Mouse (Mus musculus) midbrain, embryonic 15.5 days (tissue): ENCODE results near the gene Atp8b2. TPM values are rescaled to one million over a fixed set of nuclear protein-coding genes. Genes with fewer than 3 reads are reported as not detected.

ENCODE experiments used
- ATAC-seq: fragments of 200-750 bp; cut with Nextera tagmentation; replicated peaks from 2 replicates; pipeline ENCODE4 v1.8.0; 2017; ENCODE audit warnings: moderate TSS enrichment
- H3K27ac ChIP-seq: fragments of 300-500 bp; sonication (generic); 2 replicates; pipeline ENCODE4 v1.5.1; 2015; ENCODE audit warnings: mild to moderate bottlenecking, inconsistent platforms
- H3K27me3 ChIP-seq: fragments of 300-500 bp; sonication (generic); replicated peaks from 2 replicates; pipeline ENCODE4 v1.6.1; 2015; ENCODE audit warnings: inconsistent platforms
- H3K36me3 ChIP-seq: fragments of 300-500 bp; sonication (generic); replicated peaks from 2 replicates; pipeline ENCODE4 v1.6.1; 2015; ENCODE audit warnings: inconsistent platforms
- H3K4me1 ChIP-seq: fragments of 300-500 bp; sonication (generic); 2 replicates; pipeline ENCODE4 v1.6.1; 2015; ENCODE audit warnings: inconsistent platforms
- H3K4me2 ChIP-seq: fragments of 300-500 bp; sonication (generic); 2 replicates; pipeline ENCODE4 v1.6.1; 2015; ENCODE audit warnings: inconsistent platforms, mild to moderate bottlenecking, moderate library complexity
- H3K4me3 ChIP-seq: fragments of 300-500 bp; sonication (generic); 2 replicates; pipeline ENCODE4 v1.5.1; 2015; ENCODE audit warnings: mild to moderate bottlenecking, inconsistent platforms
- H3K9ac ChIP-seq: fragments of 300-500 bp; sonication (generic); 2 replicates; pipeline ENCODE4 v1.6.1; 2015; ENCODE audit warnings: mild to moderate bottlenecking, inconsistent platforms
- H3K9me3 ChIP-seq: fragments of 300-500 bp; sonication (generic); 2 replicates; pipeline ENCODE4 v1.6.1; 2016; ENCODE audit warnings: inconsistent platforms
- WGBS: fragments of 180-500 bp; shearing (Covaris S2); methylation state at CpG from one replicate; pipeline ENCODE4 v1.1.7; 2015; ENCODE audit warnings: mixed read lengths; 5-methylcytosine and 5-hydroxymethylcytosine counted together
- polyA plus RNA-seq: library from polyadenylated mRNA; unstranded; fragments of >200 nt; fragmentation: Nextera tagmentation; extraction: Ambion mirVana; gene quantifications from 2 replicates; pipeline ENCODE4 v1.2.1, GENCODE M21; 2015

Gene Atp8b2
- polyA plus RNA-seq, 1 experiment from 2014 or later, result 13.6 TPM

DNA sequence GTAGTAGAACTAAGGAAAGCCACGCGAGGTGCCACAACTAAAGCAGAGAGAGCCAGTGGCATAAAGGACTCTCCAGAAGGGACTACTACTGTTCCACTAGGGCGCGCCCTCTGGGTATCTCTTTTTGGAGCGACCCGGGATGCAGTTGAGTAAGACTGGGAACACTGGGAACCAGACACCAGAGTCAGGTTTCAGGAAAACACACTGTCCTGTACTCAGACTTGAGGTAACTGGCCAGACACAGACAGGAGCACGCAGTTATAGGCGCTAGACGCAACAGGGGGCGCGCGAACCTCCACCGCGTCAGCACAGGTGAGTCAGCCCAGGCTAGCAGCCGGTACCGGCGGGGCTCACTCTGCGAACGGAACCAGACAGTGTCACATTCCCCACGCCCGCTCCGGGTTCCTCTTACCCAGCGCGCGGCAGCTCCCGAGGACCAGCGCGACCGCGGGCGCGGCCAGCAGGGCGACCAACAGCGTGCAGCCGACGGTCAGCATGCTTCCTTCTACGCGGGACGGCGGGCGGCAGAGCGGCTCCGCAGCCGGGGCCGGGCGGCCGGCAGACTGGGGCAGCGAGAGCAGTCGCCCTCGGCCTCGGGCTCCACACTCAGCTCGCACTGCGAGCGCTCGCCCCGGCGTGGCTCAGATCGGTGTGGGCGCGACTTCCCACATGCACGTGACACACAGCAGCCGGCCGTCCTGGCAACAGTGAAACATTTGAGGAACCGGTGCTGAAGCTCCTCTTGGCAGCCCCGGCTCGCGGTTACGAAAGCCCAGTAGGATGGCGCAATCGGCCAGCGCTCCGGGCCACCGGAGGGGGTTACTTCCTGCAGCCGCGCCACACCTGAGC, 50.5 kb downstream of the Atp8b2 start, which contains the start of gene Il6ra:
Gene Il6ra, minus strand, starts transcription at position 654 of the 849 bp plus-strand sequence.
- no peak within 1 kb of the TSS for H3K27ac ChIP-seq
- H3K9ac ChIP-seq, result peak within 1 kb of the TSS; percentile 47
- no peaks in the 10 kb centered on the region for H3K9me3 ChIP-seq
- H3K4me2 ChIP-seq, result peak within 1 kb of the TSS; percentile 97
- peaks cover 34% of the 10 kb centered on the region for H3K27me3 ChIP-seq
- H3K4me3 ChIP-seq, result peak within 1 kb of the TSS; percentile 56
- ATAC-seq, result peak; percentile 90
- no peaks in the 10 kb centered on the region for H3K36me3 ChIP-seq
- peaks cover 15% of the 10 kb centered on the region for H3K4me1 ChIP-seq
- under 1% methylated on average over 75 of the region's 75 CpGs for WGBS

DNA sequence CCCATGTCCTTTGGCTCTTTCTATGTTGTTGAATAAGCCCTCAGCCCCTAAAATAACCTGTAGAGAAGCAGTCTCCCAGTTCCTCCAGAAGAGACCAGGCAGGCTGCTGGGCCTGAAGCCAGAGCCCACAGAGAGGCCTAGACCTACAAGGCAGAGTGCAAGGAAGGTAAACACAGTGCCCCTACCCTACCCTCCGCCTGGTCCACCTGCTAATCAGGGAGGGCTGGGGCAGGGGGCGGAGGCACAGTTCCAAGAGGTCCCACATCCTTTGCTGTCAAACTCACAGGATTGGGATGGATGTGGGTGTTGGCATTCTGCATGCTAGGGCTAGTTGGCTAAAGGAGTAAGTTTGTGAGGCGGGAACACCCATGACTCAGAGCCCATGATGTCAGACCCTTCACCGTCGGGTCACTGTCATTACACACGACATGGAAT, 51.2 kb downstream of the Atp8b2 start:
- H3K9ac ChIP-seq, result no peak overlapping the region
- H3K36me3 ChIP-seq, result no peaks in the 10 kb centered on the region
- peaks cover 34% of the 10 kb centered on the region for H3K27me3 ChIP-seq
- no peak overlapping the region for H3K27ac ChIP-seq
- peaks cover 15% of the 10 kb centered on the region for H3K4me1 ChIP-seq
- H3K9me3 ChIP-seq, result no peaks in the 10 kb centered on the region
- H3K4me2 ChIP-seq, result peak overlapping the region; percentile 97
- 0 out of 2 replicates have a peak overlapping the region, but pooled peaks have one; percentile 56 for H3K4me3 ChIP-seq
- 0 out of 2 replicates have a peak, but pooled peaks have one; percentile 15 for ATAC-seq
- WGBS, result 29% methylated on average over 6 of the region's 6 CpGs

DNA sequence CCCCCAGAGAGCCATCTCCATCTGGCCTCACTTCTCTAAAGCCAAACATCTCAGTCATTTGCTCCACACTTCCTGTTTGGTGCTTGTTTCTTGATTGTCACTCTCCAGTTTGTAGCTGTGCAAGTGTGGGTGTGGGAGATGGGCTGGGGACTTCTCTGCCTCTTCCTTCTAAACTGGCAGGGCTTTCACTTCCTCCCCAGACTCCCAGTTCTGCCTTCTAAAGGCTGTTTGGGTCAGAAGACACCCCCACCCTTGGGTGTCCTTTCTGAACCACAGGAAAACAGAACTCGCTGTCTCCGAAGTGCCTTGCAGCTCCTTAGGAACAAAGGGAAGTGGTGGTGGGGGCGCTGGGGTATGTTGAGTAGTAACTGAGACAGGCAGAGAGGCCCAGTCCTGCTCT, 52.1 kb downstream of the Atp8b2 start:
- Histone ChIP-seq H3K4me1 (peaks cover 15% of the 10 kb centered on the region), H3K36me3 (no peaks in the 10 kb centered on the region), H3K27ac (no peak overlapping the region), H3K27me3 (peaks cover 34% of the 10 kb centered on the region), H3K4me2 (no peak overlapping the region), H3K4me3 (no peak overlapping the region), H3K9me3 (no peaks in the 10 kb centered on the region), H3K9ac (no peak overlapping the region)
- ATAC-seq, result no peak
- 91% methylated on average over 3 of the region's 3 CpGs for WGBS

DNA sequence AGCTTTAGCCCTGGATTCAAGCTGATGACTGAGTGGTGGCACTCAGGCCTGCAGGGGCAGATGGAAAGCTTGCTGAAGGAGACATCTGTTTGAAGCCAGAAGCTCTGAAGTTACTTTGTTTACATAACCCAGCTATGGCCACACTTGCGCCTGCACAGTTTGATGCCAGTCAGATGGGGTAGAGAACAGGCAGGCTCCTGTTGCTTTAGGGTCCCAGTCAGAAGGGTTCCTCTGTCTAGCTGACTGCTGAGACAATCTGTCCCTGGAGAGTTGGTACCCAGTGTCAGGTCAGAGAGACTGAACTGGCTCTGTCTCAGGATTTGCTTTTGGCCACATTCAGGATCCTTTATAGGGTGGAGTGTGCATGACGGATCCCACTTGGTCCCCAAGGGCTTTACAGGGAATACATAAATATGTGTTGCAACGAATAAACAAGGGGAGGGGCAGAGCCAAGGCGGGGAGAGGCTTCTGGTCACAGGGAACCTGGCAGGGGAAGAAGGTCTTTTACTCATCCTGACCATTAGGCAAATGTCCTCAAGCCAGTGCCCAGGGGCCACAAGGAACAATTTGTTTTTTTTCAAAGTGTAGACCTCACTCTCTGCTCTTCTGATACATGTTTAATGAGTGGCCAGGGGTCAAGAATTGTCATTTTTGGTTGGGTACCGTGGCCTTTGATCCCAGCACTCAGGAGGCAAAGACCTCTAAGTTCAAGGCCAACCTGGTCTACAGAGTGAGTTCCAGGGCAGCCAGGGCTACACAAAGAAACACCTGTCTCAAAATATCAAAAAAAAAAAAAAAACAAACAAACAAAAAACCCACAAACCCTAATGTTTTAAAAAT, 53.4 kb downstream of the Atp8b2 start:
- 67% methylated on average over 5 of the region's 5 CpGs for WGBS
- Histone ChIP-seq H3K27ac (no peak overlapping the region), H3K9ac (no peak overlapping the region), H3K4me2 (no peak overlapping the region), H3K36me3 (no peaks in the 10 kb centered on the region), H3K9me3 (no peaks in the 10 kb centered on the region), H3K27me3 (peaks cover 29% of the 10 kb centered on the region), H3K4me1 (peaks cover 15% of the 10 kb centered on the region), H3K4me3 (no peak overlapping the region)
- no peak for ATAC-seq

DNA sequence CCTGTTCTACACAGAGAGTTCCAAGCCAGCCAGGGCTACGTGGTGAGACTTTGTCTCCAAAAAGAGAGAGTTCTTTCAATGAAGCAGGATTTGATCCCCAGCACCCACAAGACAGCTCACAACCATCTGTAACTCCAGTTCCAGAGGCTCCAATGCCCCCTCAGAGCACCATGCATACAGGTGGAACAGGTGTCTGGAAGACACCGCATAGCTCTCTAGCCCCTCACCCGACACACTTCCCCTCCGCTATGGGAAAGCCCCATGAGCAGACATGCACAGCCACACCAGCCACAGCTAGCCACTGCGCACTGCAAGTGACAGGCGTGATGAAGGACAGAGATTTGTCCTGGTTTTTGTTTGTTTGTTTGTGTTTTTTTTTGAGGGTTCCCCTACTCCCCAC, 54.5 kb downstream of the Atp8b2 start:
- Histone ChIP-seq H3K4me3 (no peak overlapping the region), H3K4me1 (peaks cover 15% of the 10 kb centered on the region), H3K27ac (no peak overlapping the region), H3K9me3 (no peaks in the 10 kb centered on the region), H3K9ac (no peak overlapping the region), H3K4me2 (no peak overlapping the region), H3K36me3 (no peaks in the 10 kb centered on the region), H3K27me3 (peaks cover 19% of the 10 kb centered on the region)
- ATAC-seq, result no peak
- WGBS, result 91% methylated on average over 6 of the region's 6 CpGs

DNA sequence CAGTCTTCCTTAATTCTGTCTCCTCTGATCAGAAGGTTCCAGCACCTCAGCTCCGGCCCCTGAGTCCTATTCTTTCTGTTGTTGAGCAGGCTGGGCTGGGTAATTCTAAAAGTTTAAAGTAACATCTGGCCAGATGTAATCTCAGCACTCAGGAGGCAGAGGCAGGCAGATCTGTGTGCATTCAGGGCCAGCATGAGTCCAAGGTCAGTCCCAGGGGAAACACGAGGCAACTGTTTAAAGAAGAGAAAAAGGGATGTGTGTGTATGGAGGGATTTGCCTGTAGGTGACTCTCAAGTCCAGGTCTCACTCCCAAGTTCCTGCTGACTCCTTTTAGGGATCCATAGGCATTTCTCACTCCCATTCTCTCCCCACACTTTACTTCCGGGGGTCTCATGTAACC, 55.5 kb downstream of the Atp8b2 start:
- no peak overlapping the region for H3K27ac ChIP-seq
- no peaks in the 10 kb centered on the region for H3K36me3 ChIP-seq
- H3K4me3 ChIP-seq, result no peak overlapping the region
- no peak for ATAC-seq
- H3K9ac ChIP-seq, result no peak overlapping the region
- 86% methylated on average over 3 of the region's 3 CpGs for WGBS
- H3K4me2 ChIP-seq, result no peak overlapping the region
- H3K4me1 ChIP-seq, result peaks cover 6% of the 10 kb centered on the region
- peaks cover 17% of the 10 kb centered on the region for H3K27me3 ChIP-seq
- H3K9me3 ChIP-seq, result no peaks in the 10 kb centered on the region

DNA sequence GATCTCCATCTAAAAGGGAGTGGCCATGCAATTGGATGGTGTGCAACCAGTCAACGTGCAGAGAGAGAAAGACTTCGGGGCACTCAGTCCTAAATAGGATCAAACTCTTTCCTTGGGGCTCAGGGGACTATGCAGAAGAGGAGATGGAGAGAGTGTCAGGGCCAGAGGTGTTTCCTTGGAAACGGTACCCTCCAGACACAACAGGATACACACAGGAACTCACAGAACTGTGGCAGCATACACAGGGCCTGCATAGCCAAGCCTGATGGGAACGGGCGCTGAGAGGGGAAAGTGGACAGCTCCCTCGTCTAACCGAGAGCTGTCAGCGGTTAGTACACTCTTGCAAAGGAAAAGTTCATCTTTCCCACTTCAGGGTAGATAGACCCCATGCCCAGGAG, 63.8 kb downstream of the Atp8b2 start:
- Histone ChIP-seq H3K4me2 (no peak overlapping the region), H3K36me3 (no peaks in the 10 kb centered on the region), H3K27me3 (no peaks in the 10 kb centered on the region), H3K9ac (no peak overlapping the region), H3K4me3 (no peak overlapping the region), H3K4me1 (no peaks in the 10 kb centered on the region; the same call in 1 of the 2 replicates), H3K9me3 (no peaks in the 10 kb centered on the region), H3K27ac (no peak overlapping the region)
- 74% methylated on average over 8 of the region's 8 CpGs for WGBS
- no peak for ATAC-seq

DNA sequence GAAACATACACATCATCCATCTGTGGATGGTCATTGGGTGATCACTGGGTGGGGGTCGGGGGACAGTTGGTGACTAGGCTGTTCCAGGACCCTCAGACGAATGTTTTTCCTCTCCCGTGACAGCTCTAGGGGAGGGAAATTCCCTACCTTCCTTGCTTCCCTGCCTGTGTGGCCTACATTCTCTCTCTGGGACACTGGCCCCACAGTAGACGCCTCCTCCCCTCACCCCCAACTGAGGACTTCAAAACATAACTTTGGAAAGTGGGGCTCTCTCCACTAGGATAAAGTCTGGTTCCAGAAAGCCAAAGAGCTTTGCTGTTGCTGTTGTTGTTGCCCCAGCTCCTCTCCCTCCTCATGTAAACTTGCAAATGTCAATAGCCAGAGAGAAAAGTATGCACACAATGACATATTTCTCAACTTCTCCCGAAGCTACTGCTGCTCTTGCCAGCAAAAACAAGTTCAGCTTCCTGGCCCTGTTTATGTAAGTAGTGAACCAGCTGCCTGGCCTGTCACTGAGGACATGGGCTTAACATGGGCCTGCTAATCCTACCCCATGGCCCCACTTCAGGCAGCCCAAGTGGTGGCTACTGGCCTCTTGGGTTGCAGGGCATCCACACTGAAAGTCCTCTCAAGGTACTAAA, 64.3 kb downstream of the Atp8b2 start:
- 71% methylated on average over 5 of the region's 5 CpGs for WGBS
- Histone ChIP-seq H3K4me2 (no peak overlapping the region), H3K9me3 (no peaks in the 10 kb centered on the region), H3K36me3 (no peaks in the 10 kb centered on the region), H3K27me3 (no peaks in the 10 kb centered on the region), H3K9ac (no peak overlapping the region), H3K4me3 (no peak overlapping the region), H3K4me1 (no peaks in the 10 kb centered on the region; the same call in 1 of the 2 replicates), H3K27ac (no peak overlapping the region)
- no peak for ATAC-seq

DNA sequence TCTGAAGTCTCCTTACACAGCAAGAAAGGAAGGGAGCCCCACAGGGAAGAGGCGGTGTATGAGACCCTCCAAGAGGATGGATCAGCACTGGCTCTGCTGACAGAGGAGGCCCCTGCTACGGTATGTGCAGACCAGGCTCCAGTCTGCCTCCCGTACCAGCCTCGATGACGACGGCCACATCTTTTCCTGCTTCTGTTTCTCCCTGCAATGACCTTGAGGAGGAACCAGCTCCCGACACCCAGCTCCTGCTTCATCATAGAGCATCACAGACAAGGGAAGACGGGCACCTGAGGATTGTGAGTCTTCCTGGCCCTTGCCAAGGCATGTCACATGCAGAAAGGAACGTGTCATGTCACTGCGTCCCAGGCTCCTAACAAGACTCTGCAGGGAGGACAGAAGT, 65.3 kb downstream of the Atp8b2 start:
- no peak overlapping the region for H3K9ac ChIP-seq
- H3K4me2 ChIP-seq, result no peak overlapping the region
- ATAC-seq, result no peak
- no peak overlapping the region for H3K4me3 ChIP-seq
- no peaks in the 10 kb centered on the region for H3K9me3 ChIP-seq
- H3K27ac ChIP-seq, result no peak overlapping the region
- H3K27me3 ChIP-seq, result no peaks in the 10 kb centered on the region
- no peaks in the 10 kb centered on the region for H3K36me3 ChIP-seq
- 71% methylated on average over 10 of the region's 10 CpGs for WGBS
- H3K4me1 ChIP-seq, result no peaks in the 10 kb centered on the region; the same call in 1 of the 2 replicates

DNA sequence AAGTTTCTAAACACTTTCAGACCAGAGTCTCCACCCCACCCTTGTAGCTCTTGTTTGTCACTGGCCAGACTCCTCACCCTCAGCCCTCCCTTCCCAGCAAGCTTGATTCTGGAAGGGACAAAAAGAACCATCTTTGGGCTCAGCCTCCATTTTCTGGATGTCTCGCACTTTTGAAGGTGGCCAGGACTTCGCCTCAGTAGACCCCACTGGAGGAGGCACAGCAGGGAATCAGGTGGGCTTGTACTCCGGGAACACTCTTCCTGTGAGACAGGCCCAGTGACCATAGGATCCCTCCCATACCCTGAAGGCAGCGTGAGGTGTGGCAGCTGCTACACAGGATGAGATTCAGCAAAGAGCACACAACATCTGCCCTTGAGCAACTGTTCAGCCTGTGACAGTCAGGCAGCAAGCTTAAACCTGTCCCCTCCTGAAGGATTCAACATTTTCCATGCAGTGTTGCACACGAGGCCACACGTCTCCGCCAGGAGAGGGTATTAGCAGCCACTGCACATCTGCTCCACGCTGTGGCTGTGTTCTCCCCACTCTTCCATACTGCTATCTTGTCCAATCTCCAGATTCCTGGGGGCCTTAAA, 66.0 kb downstream of the Atp8b2 start:
- no peak overlapping the region for H3K4me2 ChIP-seq
- no peak for ATAC-seq
- WGBS, result 69% methylated on average over 8 of the region's 8 CpGs
- H3K4me3 ChIP-seq, result no peak overlapping the region
- H3K9ac ChIP-seq, result no peak overlapping the region
- H3K27ac ChIP-seq, result no peak overlapping the region
- no peaks in the 10 kb centered on the region for H3K36me3 ChIP-seq
- no peaks in the 10 kb centered on the region for H3K9me3 ChIP-seq
- no peaks in the 10 kb centered on the region for H3K27me3 ChIP-seq
- H3K4me1 ChIP-seq, result no peaks in the 10 kb centered on the region; the same call in 1 of the 2 replicates

DNA sequence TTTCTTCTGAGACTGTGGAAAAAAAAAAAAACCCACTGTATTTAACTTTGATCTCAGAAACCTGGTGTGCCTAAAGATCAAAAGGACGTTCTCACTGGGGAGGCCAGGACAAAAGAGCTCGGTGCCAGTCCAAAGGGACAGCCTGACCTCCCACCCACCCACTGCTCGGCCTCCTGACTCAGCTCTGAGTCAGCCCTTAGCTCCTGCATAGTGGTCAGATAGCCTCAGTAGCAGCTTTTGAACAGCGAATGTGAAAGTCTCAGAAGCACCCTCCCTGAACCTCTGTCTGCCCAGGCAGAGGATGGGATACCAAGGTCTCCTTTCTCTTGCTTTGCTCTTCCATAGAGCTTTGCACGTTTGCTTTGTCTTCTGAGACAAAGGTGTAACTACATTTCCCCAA, 66.7 kb downstream of the Atp8b2 start:
- ATAC-seq, result no peak
- no peak overlapping the region for H3K4me3 ChIP-seq
- H3K4me1 ChIP-seq, result no peaks in the 10 kb centered on the region; the same call in 1 of the 2 replicates
- no peak overlapping the region for H3K4me2 ChIP-seq
- WGBS, result 17% methylated on average over 5 of the region's 5 CpGs
- H3K36me3 ChIP-seq, result no peaks in the 10 kb centered on the region
- H3K27ac ChIP-seq, result no peak overlapping the region
- no peaks in the 10 kb centered on the region for H3K27me3 ChIP-seq
- no peaks in the 10 kb centered on the region for H3K9me3 ChIP-seq
- H3K9ac ChIP-seq, result no peak overlapping the region
